Mouse (Mus musculus): Measurements from ENCODE around the gene Nosip.

DNA sequence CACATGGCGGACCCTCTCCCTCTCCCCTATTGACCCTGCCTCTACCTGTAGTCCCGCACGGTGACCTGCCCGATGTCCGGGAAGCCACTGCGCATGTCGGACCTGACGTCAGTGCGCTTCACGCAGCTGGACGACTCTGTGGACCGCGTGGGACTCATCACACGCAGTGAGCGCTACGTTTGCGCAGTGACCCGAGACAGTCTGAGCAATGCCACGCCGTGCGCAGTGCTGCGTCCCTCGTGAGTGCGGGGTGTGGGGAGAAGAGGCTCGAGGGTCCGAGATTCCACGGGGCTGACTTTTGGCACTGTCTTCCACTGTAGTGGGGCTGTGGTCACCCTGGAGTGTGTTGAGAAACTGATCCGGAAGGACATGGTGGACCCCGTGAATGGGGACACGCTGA, 14.3 kb downstream of the Nosip start:
- TF ChIP-seq CTCF (conservative IDR thresholded peaks at IDR 0.05; ENCODE audit: insufficient read depth, insufficient read length, low read depth, low read length) (no peak), POLR2A (IDR thresholded peaks at IDR 0.05; ENCODE audit: low read depth, low read length) (no peak)
